Mouse (Mus musculus) limb, embryonic 14.5 days (tissue): ENCODE results near the gene Sf1. TPM values are rescaled to one million over a fixed set of nuclear protein-coding genes. Genes with fewer than 3 reads are reported as not detected.

Source experiments
- ATAC-seq: fragments of 200-750 bp; cut with Nextera tagmentation; 2 replicates; pipeline ENCODE4 v1.8.0; 2017; ENCODE audit warnings: low read depth, moderate number of reproducible peaks, moderate TSS enrichment; ENCODE audit not compliant: low FRiP score
- DNase-seq: peaks from one replicate; pipeline ENCODE4 v3.0.0-alpha.2; 2015; ENCODE audit warnings: low spot score
- H3K27ac ChIP-seq: fragments of 300-500 bp; sonication (generic); replicated peaks from 2 replicates; pipeline ENCODE4 v1.5.1; 2014; ENCODE audit warnings: low read depth, mild to moderate bottlenecking, low read length, moderate library complexity, mixed read lengths
- H3K27me3 ChIP-seq: fragments of 300-500 bp; sonication (generic); 2 replicates; pipeline ENCODE4 v1.6.1; 2014; ENCODE audit warnings: low read length, mixed read lengths; ENCODE audit not compliant: control insufficient read depth, insufficient read depth
- H3K36me3 ChIP-seq: fragments of 300-500 bp; sonication (generic); 2 replicates; pipeline ENCODE4 v1.6.1; 2014; ENCODE audit warnings: mild to moderate bottlenecking, low read length, moderate library complexity, mixed read lengths; ENCODE audit not compliant: control insufficient read depth, insufficient read depth
- H3K4me1 ChIP-seq: fragments of 300-500 bp; sonication (generic); 2 replicates; pipeline ENCODE4 v1.6.1; 2014; ENCODE audit warnings: antibody characterized with exemption, low read length, mixed read lengths; ENCODE audit not compliant: control insufficient read depth, insufficient read depth
- H3K4me2 ChIP-seq: fragments of 300-500 bp; sonication (generic); replicated peaks from 2 replicates; pipeline ENCODE4 v1.6.1; 2014; ENCODE audit warnings: low read depth, mild to moderate bottlenecking, low read length, moderate library complexity; ENCODE audit not compliant: severe bottlenecking
- H3K4me3 ChIP-seq: fragments of 300-500 bp; sonication (generic); replicated peaks from 2 replicates; pipeline ENCODE4 v1.5.1; 2014; ENCODE audit warnings: low read length
- H3K9ac ChIP-seq: fragments of 300-500 bp; sonication (generic); 2 replicates; pipeline ENCODE4 v1.6.1; 2014; ENCODE audit warnings: mild to moderate bottlenecking, low read depth, low read length, moderate library complexity; ENCODE audit not compliant: severe bottlenecking
- H3K9me3 ChIP-seq: fragments of 300-500 bp; sonication (generic); 2 replicates; pipeline ENCODE4 v1.6.1; 2016; ENCODE audit warnings: low read length; ENCODE audit not compliant: control insufficient read depth
- POLR2A ChIP-seq: fragments of 200-500 bp; IDR thresholded peaks from 2 replicates; pipeline ENCODE4 v1.8.0; 2012; ENCODE audit warnings: inconsistent platforms, mild to moderate bottlenecking, moderate library complexity, borderline replicate concordance; ENCODE audit not compliant: insufficient read depth, insufficient read length; ENCODE audit errors: extremely low read depth
- WGBS: fragments of 180-500 bp; shearing (Covaris S2); extraction: QIAGEN DNeasy Blood & Tissue Kit; methylation state at CpG from one replicate; pipeline ENCODE4 v1.1.7; 2014; 5-methylcytosine and 5-hydroxymethylcytosine counted together
- polyA plus RNA-seq, 2 experiments: library from polyadenylated mRNA; depleted of rRNA in 1 of 2; stranded (reverse) in 1 of 2; unstranded in 1 of 2; fragments of >200 nt; fragmentation: Nextera tagmentation in 1 of 2; extraction: Ambion mirVana in 1 of 2; gene quantifications; 2 replicates each; pipeline versions ENCODE4 v1.2.1 to v1.2.3; 2012 to 2014

Gene Sf1
- polyA plus RNA-seq, 2 experiments, result 149 to 252 TPM

GRCm38 (mm10) chr19:6407816-6408510, 44.5 kb downstream of the Sf1 start:
- Histone ChIP-seq H3K36me3 (no peaks in the 10 kb centered on the region), H3K4me2 (no peak overlapping the region), H3K27me3 (no peaks in the 10 kb centered on the region; the same call in 1 of the 2 replicates), H3K9me3 (no peaks in the 10 kb centered on the region), H3K4me1 (no peaks in the 10 kb centered on the region), H3K27ac (no peak overlapping the region), H3K4me3 (no peak overlapping the region), H3K9ac (no peak overlapping the region)
- DNase-seq, result no peak
- no peak for ATAC-seq
- WGBS, result 57% methylated on average over 16 of the region's 16 CpGs
- no peak for TF ChIP-seq POLR2A

- DNase-seq (no peak), ATAC-seq (no peak)
- WGBS, result 74% methylated on average over 8 of the region's 8 CpGs
- H3K9me3 ChIP-seq, result no peaks in the 10 kb centered on the region
- H3K36me3 ChIP-seq, result no peaks in the 10 kb centered on the region
- H3K4me3 ChIP-seq, result no peak overlapping the region
- no peaks in the 10 kb centered on the region for H3K27me3 ChIP-seq
- no peak overlapping the region for H3K9ac ChIP-seq
- TF ChIP-seq POLR2A, result no peak
- no peak overlapping the region for H3K4me2 ChIP-seq
- no peak overlapping the region for H3K27ac ChIP-seq
- no peaks in the 10 kb centered on the region for H3K4me1 ChIP-seq
Measured at GRCm38 (mm10) chr19:6408749-6409148, 45.3 kb downstream of the Sf1 start.

- 73% methylated on average over 5 of the region's 5 CpGs for WGBS
- ATAC-seq, result no peak
Measured at GRCm38 (mm10) chr19:6409176-6409575, 45.7 kb downstream of the Sf1 start.

GRCm38 (mm10) chr19:6409936-6410335, 46.4 kb downstream of the Sf1 start:
- no peak overlapping the region for H3K27ac ChIP-seq
- WGBS, result 83% methylated on average over 5 of the region's 5 CpGs
- no peak overlapping the region for H3K4me3 ChIP-seq
- no peaks in the 10 kb centered on the region for H3K27me3 ChIP-seq
- H3K9ac ChIP-seq, result no peak overlapping the region
- no peak overlapping the region for H3K4me2 ChIP-seq
- H3K9me3 ChIP-seq, result no peaks in the 10 kb centered on the region
- no peaks in the 10 kb centered on the region for H3K36me3 ChIP-seq
- no peaks in the 10 kb centered on the region for H3K4me1 ChIP-seq
- no peak for TF ChIP-seq POLR2A
- ATAC-seq, result no peak
- DNase-seq, result no peak

More at GRCm38 (mm10) chr19:6409176-6409575, 45.7 kb downstream of the Sf1 start:
- no peak for TF ChIP-seq POLR2A
- H3K9me3 ChIP-seq, result no peaks in the 10 kb centered on the region
- H3K27ac ChIP-seq, result no peak overlapping the region
- no peaks in the 10 kb centered on the region for H3K4me1 ChIP-seq
- no peak overlapping the region for H3K9ac ChIP-seq
- H3K4me3 ChIP-seq, result no peak overlapping the region
- no peak for DNase-seq
- H3K27me3 ChIP-seq, result no peaks in the 10 kb centered on the region
- H3K36me3 ChIP-seq, result no peaks in the 10 kb centered on the region
- H3K4me2 ChIP-seq, result no peak overlapping the region

GRCm38 (mm10) chr19:6412798-6413197, 49.3 kb downstream of the Sf1 start:
- H3K4me3 ChIP-seq, result no peak overlapping the region
- H3K27me3 ChIP-seq, result peaks cover 4% of the 10 kb centered on the region; the same call in 1 of the 2 replicates
- H3K27ac ChIP-seq, result no peak overlapping the region
- no peak for ATAC-seq
- no peak overlapping the region for H3K9ac ChIP-seq
- TF ChIP-seq POLR2A, result no peak
- no peak overlapping the region for H3K4me2 ChIP-seq
- H3K4me1 ChIP-seq, result no peaks in the 10 kb centered on the region
- no peaks in the 10 kb centered on the region for H3K36me3 ChIP-seq
- no peak for DNase-seq
- no peaks in the 10 kb centered on the region for H3K9me3 ChIP-seq
- 56% methylated on average over 10 of the region's 14 CpGs for WGBS
